Mouse (Mus musculus) embryonic facial prominence, embryonic 15.5 days (tissue): ENCODE measurements at regions not wholly inside any gene's neighbourhood (a gene's known extent, or its start where the extent isn't known, plus 50 kb on each side); places are given as distances from the start of the nearest gene placed in this dataset.

Experiments used
- ATAC-seq: fragments of 200-750 bp; cut with Nextera tagmentation; 2 replicates; pipeline ENCODE4 v1.8.0; 2017; ENCODE audit warnings: low read depth, moderate TSS enrichment; ENCODE audit not compliant: insufficient number of reproducible peaks, low FRiP score, low TSS enrichment
- H3K27ac ChIP-seq: fragments of 300-500 bp; sonication (generic); replicated peaks from 2 replicates; pipeline ENCODE4 v1.5.1; 2015; ENCODE audit warnings: mild to moderate bottlenecking, inconsistent platforms
- H3K27me3 ChIP-seq: fragments of 300-500 bp; sonication (generic); 2 replicates; pipeline ENCODE4 v1.6.1; 2015; ENCODE audit warnings: inconsistent platforms
- H3K36me3 ChIP-seq: fragments of 300-500 bp; sonication (generic); 2 replicates; pipeline ENCODE4 v1.6.1; 2015; ENCODE audit warnings: mild to moderate bottlenecking, inconsistent platforms
- H3K4me1 ChIP-seq: fragments of 300-500 bp; sonication (generic); 2 replicates; pipeline ENCODE4 v1.6.1; 2015; ENCODE audit warnings: inconsistent platforms
- H3K4me2 ChIP-seq: fragments of 300-500 bp; sonication (generic); replicated peaks from 2 replicates; pipeline ENCODE4 v1.6.1; 2015; ENCODE audit warnings: mild to moderate bottlenecking, inconsistent platforms
- H3K4me3 ChIP-seq: fragments of 300-500 bp; sonication (generic); replicated peaks from 2 replicates; pipeline ENCODE4 v1.5.1; 2015; ENCODE audit warnings: mild to moderate bottlenecking, inconsistent platforms
- H3K9ac ChIP-seq: fragments of 300-500 bp; sonication (generic); 2 replicates; pipeline ENCODE4 v1.6.1; 2015; ENCODE audit warnings: inconsistent platforms
- H3K9me3 ChIP-seq: fragments of 300-500 bp; sonication (generic); replicated peaks from 2 replicates; pipeline ENCODE4 v1.6.1; 2016; ENCODE audit warnings: inconsistent platforms
- WGBS: fragments of 180-500 bp; shearing (Covaris S2); methylation state at CpG from one replicate; pipeline ENCODE4 v1.1.7; 2015; 5-methylcytosine and 5-hydroxymethylcytosine counted together

- Histone ChIP-seq H3K4me2 (no peak overlapping the region), H3K27me3 (no peaks in the 10 kb centered on the region), H3K27ac (no peak overlapping the region), H3K9ac (no peak overlapping the region), H3K4me1 (no peaks in the 10 kb centered on the region), H3K36me3 (no peaks in the 10 kb centered on the region), H3K4me3 (no peak overlapping the region), H3K9me3 (no peaks in the 10 kb centered on the region)
- no peak for ATAC-seq
- 66% methylated on average over 3 of the region's 3 CpGs for whole genome bisulfite sequencing
These were observed 67.6 kb upstream of the Tdrd3 start for GRCm38 (mm10) chr14:87348825-87349224.

- H3K27ac ChIP-seq: no peak overlapping the region
- no peaks in the 10 kb centered on the region for H3K9me3 ChIP-seq
- no peak overlapping the region for H3K9ac ChIP-seq
- no peaks in the 10 kb centered on the region for H3K4me1 ChIP-seq
- WGBS: 82% methylated on average over 2 of the region's 2 CpGs
- no peak overlapping the region for H3K4me2 ChIP-seq
- no peaks in the 10 kb centered on the region for H3K27me3 ChIP-seq
- H3K4me3 ChIP-seq: no peak overlapping the region
- no peaks in the 10 kb centered on the region for H3K36me3 ChIP-seq
- ATAC-seq: no peak
These were observed 50.6 kb upstream of the Tdrd3 start for GRCm38 (mm10) chr14:87365793-87366192.
